Mouse (Mus musculus): ENCODE measurements at regions not wholly inside any gene's neighbourhood (a gene's known extent, or its start where the extent isn't known, plus 50 kb on each side); places are given as distances from the start of the nearest gene placed in this dataset.
"Not testable (repeated sequence)": the region's sequence is repeated elsewhere in the genome, so short reads cannot be mapped to it uniquely, and the experiment has no call there.

GRCm38 (mm10) chr8:34305542-34306485, 194.3 kb upstream of the Gm10131 start:
- DNase-seq (ENCODE audit: low spot score in 2 of 2): no peak

- DNase-seq (ENCODE audit: low spot score in 2 of 2): no peak
These were observed 192.3 kb upstream of the Gm10131 start for GRCm38 (mm10) chr8:34303815-34304214.

GRCm38 (mm10) chr8:34300331-34300903, 188.9 kb upstream of the Gm10131 start:
- DNase-seq (ENCODE audit: low spot score in 2 of 2): no peak

DNA sequence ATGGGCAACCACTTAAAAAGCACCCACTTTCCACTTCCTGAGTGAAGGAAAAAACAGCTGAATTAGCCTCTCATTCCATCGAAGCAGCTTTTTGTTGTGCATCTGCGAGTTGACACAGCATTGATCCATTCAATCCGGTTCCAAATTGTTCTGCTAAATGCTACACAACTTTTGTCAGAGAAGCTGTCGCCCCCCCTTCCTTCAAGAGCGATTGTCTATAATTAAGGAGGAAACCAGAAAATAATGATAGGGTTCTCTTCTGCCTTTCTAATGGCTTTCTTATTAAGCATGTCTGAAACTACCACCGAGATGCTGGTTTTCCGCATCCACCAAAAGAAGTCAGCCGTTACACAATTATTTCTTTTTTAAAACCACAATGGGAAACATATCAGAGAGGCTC, 183.2 kb upstream of the Gm10131 start:
- no peak for DNase-seq (ENCODE audit: low spot score in 2 of 2)

- DNase-seq (ENCODE audit: low spot score in 2 of 2): no peak
These were observed 179.1 kb upstream of the Gm10131 start for GRCm38 (mm10) chr8:34290670-34291069.

GRCm38 (mm10) chr8:34287801-34288200, 176.3 kb upstream of the Gm10131 start:
- no peak for DNase-seq (ENCODE audit: low spot score in 2 of 2)

GRCm38 (mm10) chr8:34284576-34284975, 173.0 kb upstream of the Gm10131 start:
- DNase-seq (ENCODE audit: low spot score in 2 of 2): peak; percentile 31 to 47

DNA sequence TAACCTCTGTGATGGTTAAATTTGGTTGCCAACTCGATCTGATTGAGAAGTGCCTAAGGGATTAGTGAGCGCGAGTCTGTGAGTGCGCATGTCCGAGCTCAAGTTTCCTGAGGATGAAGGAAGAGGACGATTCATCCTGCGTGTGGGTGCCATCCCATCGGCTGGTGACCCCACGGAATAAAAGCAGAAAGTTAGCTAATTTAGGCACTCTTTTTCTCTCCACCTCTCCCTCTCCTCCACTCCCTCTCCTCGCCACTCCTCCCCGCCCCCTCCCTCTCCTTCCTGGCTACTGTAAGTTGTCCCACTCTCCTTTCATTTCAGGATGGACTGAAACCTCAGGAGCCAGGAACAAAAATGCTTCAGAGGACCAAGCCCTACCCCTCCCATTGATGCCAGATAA, 168.9 kb upstream of the Gm10131 start:
- no peak for DNase-seq (ENCODE audit: low spot score in 2 of 2)

DNA sequence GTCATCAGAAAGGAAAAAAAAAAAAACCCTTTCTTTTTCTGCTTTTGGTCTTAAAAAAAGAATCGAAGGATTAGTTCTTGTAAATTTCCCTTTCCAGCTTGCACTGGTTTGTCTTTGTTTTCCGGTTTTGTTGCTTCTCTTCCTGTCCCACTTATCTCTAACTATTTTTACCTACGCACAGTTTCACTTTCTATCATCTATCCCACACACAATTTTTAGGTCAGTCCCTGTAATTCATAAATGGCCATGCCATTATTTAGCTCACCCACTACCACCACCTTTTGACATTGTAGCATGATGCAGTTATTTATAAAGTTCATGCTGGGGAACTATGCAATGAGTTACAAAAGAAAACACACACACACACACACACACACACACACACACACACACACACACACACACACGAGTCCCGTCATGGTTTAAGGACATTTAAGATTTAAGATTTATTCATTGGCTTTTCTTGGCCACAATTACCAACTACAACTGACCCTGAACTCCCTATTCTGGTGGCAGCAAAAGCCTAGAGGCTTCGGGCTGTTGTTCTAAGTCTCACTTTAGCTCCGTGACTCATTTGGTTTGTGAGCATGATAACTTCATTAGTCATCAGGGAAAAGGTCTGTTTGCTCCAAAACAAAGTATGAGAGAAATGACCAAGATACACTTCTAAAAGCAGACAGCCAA, 164.6 kb upstream of the Gm10131 start:
- DNase-seq (ENCODE audit: low spot score in 2 of 2): no peak

GRCm38 (mm10) chr8:34274796-34275195, 163.3 kb upstream of the Gm10131 start:
- DNase-seq (ENCODE audit: low spot score in 2 of 2): not testable (repeated sequence)

DNA sequence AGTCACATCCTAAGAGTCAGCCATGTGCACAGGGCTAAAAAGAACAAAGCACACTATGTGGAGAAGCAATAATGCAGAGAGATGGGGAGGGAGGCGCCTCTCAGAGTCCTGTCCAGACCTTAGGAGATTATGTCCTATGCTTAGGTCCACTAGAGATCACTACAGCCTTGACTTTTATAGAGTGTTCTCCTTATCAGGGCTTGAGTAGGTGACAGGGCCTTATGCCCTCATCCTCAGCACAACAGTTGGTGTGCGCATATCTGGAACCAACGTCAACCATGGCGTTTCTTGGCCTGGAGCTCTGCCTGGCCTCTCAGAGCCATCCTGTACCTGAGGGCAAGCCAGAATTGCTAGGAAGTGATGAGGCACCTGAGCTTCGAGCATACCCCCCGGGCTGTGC, 162.6 kb upstream of the Gm10131 start:
- no peak for DNase-seq (ENCODE audit: low spot score in 2 of 2)

- DNase-seq (ENCODE audit: low spot score in 2 of 2): no peak
These were observed 158.3 kb upstream of the Gm10131 start for GRCm38 (mm10) chr8:34269848-34270247.

GRCm38 (mm10) chr8:34268806-34269520, 157.4 kb upstream of the Gm10131 start:
- no peak for DNase-seq (ENCODE audit: low spot score in 2 of 2)

- DNase-seq (ENCODE audit: low spot score in 2 of 2): no peak
These were observed 143.4 kb upstream of the Gm10131 start for GRCm38 (mm10) chr8:34254978-34255377.

GRCm38 (mm10) chr8:34251934-34252333, 140.4 kb upstream of the Gm10131 start:
- peak in 1 of 2 experiments; percentile 27 for DNase-seq (ENCODE audit: low spot score in 2 of 2)

DNA sequence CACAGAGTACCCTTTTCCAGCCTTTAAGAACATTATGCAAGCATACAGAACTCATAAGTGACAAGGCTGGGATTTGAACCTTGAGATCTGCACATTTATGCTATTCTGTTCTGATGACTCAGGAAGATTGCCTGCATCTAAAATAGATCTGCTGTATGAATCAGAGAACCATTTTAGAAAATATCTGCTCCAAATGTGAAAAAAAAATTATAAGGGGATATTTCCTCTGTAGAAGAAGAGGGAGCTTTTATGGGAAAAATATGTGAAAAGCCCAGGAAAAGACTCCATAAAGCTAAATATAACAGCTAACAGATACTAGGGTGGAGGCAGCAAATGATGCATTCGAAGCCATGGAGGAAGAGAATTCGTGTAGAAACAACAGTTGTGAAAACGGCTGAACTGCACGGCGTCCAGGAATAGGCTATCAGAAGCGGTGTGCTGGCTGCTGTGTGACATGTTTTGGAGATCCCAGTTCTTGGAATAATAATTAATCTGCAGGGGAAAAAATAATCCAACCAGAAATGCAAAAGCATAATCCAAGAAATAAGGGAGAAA, 127.9 kb upstream of the Gm10131 start:
- peak; percentile 42 to 45 for DNase-seq (ENCODE audit: low spot score in 2 of 2)

DNA sequence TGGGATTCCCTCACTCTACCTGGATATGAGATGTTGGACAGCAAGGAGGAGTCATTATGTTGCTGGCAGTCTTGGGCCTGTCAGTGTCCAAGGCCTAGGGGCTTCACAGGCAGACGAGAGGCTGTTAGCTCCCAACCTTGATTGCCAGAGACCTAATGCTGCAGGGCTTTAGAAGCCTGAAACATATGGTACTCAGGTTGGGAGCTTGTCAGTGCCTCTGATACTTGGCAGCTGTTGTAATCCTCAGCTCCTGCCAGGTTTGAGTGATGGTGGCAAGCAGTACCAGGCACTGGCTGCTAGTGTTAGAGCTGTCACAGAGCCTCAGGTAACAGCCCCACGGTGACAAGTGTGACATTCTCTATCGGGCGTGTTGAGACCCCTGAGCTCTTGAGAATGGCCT, 122.2 kb upstream of the Gm10131 start:
- no peak for DNase-seq (ENCODE audit: low spot score in 2 of 2)

DNA sequence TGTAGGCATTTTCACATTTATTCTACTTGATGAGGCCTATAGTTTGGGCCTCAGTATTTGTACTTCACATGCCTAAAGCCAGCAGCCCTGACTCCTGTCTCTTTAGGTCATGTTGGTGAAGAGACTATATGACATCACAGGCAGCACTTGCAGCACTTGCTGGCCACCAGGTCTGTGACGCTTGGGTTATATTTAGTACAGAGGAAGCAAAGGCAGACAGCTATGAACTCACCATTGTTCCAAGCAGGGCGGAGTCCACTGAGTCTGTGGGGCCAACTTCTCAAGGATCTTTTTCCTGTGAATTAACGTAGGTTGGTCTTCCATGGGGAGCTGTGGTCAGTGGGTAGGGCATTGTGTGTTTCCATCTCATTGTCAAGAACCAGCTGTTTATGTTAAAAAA, 117.9 kb upstream of the Gm10131 start:
- DNase-seq (ENCODE audit: low spot score in 2 of 2): no peak

DNA sequence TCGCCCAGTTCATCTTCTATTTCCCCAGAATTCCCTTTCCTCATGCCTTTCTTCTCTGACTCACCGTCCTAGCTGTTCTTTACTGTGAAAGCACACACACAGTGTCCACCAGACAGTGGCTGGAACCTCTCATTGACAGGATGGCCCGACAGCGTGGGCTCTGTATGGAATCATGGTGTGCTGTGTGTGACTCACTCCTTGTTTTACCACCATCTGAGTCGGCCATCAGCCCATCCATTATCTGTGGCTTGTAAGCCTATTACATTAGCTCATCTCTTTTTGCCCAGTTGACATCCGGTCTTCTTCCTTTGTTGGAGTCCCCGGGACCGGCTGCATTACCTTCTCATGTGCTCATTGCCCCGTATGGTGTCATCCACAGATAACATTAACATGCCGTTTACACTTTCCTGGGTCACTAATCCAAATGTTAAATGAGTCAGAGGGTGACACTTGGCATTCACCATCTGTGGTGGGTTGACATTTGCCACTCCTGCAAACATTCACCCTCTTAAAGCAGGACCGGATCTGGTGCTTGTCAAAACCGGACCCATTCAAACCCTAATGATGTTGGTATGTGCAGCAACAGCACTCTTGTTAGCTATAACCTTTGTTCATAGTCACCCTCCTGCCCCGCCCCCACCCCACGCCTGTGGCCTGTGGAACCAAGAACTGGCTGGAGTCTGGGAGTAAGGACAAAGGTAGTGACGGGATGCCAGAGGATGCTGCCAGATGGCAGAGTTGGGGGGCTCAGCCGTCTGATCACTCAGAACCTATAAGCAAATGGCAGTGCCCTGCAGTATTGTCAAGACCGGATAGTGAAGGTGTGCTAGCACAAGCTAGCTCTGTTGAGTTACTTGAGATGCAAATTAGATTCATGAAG, 113.7 kb upstream of the Gm10131 start:
- DNase-seq (ENCODE audit: low spot score in 2 of 2): no peak

DNA sequence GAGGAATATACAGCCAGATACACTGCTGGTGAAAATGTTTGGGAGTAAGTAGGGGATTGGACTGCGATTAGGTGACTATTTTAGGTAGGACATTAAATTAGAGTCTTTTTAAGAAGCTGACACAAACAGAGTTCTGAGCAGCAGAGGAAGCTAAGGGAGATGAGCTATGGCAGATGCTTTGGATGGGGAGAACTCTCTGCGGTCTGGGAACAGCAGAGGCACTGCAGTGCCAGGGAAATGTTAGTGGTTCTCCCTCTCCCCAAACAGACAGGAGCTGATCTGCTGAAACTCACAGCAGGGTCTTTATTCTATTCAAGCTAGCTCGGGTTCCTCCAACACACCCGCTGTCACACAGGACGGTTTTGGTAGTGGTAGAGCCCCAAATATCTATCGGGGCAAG, 110.7 kb upstream of the Gm10131 start:
- no peak for DNase-seq (ENCODE audit: low spot score in 2 of 2)

Data from right cerebral cortex, adult 2 months (tissue).